Comparison of ENCODE assay signal across 10 mouse cellular contexts in the genomic region with DNA sequence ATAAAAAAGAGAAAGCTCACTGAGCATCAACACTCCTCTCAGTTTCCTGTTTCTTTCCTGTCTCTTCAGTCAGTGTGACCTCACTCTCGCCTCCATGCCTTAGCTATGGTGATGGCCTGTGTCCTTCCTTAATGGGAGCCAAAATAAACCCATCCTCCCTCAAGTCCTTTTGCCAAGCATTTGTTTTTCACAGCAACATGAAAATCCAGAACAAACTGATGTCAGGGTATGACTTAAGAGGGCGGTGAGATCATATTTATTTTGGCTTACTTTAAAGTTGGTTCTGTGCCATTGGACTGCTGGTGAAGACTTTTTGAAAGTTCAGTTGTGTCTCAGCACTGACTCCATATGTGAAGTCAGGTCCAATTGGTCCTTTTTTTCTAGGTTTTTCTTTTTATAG. TPM values are rescaled to one million over a fixed set of nuclear protein-coding genes. Genes with fewer than 3 reads are reported as not detected.
DNase-seq lines count a peak whose midpoint lies in the region.
"Had no signal": no experiment of that assay in that cellular context is flagged by ENCODE, and none has a peak within 500 bp of the region (broad histone marks: within the 10 kb centered on the region; RNA-seq: fewer than 3 reads in every experiment).

No protein-coding gene starts in this region.

- peak; percentile 34 for DNase-seq in kidney, postnatal 14 days
- no peak for DNase-seq in kidney, adult 18-20 months
- peak; percentile 87 for DNase-seq in NIH3T3 (ENCODE audit: low read depth)
- peak; percentile 79 for DNase-seq in heart, adult 8-10 months (ENCODE audit: low spot score)
- peak; percentile 36 for DNase-seq in lung, postnatal 10 days
- no peak for DNase-seq in urinary bladder, adult 2 months (ENCODE audit: low spot score)
- DNase-seq in ovary, postnatal 36 days (ENCODE audit: low spot score) = no peak
- DNase-seq: adrenal gland, postnatal 36 days; cerebellum, postnatal 14 days; liver, embryonic 13.5 days had no signal

RNA-seq across cellular contexts. Expression of gene Insig2, which starts 3.0 kb away (rescaled TPM):
- 10 to 100 TPM; 54.8 to 70.6 (median 64.6) TPM for total RNA-seq in heart, adult 8-10 months (2022)
- polyA plus RNA-seq in urinary bladder, adult 2 months (2012; rRNA removed) = 34.3 and 44.6 TPM in 2 replicates

Comparison
In these comparisons a context has a peak if more than half of its experiments do, and no peak if none do; other contexts are left out.
1. DNase-seq: peak in kidney, postnatal 14 days (single experiment), NIH3T3 (single experiment), heart, adult 8-10 months (single experiment) and lung, postnatal 10 days (single experiment); none in kidney, adult 18-20 months (single experiment), urinary bladder, adult 2 months (single experiment) and ovary, postnatal 36 days (single experiment).